12 mouse cellular contexts compared by ENCODE assay signal in the genomic region with DNA sequence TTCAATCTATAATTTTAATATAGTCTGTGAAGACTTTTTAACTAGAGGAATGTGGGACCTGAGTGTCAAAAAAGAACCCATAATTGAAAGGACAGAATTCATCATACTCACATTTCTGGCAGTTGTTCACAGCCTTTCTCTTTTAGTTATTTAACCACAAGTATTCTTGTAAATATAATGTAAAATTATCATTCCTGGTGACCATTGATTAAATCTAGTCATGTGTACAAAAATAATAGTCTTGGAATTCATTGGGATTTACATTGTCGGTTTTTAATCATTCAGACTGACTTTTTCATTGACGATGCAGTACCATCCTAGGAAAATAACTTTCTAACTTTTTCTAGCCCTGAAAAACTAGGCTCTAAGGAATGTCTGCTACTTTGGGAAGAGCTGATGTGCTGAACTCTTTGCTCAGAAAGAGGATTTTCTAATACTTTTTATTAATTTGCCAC.
"Had no signal": no experiment of that assay in that cellular context is flagged by ENCODE, and none has a peak within 500 bp of the region (broad histone marks: within the 10 kb centered on the region; RNA-seq: fewer than 3 reads in every experiment).

A gene (minus strand): TSS at position 405 of the 455 bp plus-strand sequence.

- DNase-seq: left cerebral cortex, postnatal 4 days; liver; liver, embryonic 13.5 days; liver, postnatal 0 days; lung, adult 18-20 months; lung, adult 2 months; lung, embryonic 14.5 days; lung, postnatal 10 days; lung, postnatal 14 days; lung, postnatal 36 days; lung, postnatal 4 days; midbrain, embryonic 14.5 days had no signal
